Mouse (Mus musculus) testis, adult 2 months (tissue): ENCODE measurements around the gene Milr1.

Source experiments
- CTCF ChIP-seq: fragments of 200-500 bp; IDR thresholded peaks from 2 replicates; pipeline ENCODE4 v1.5.1; 2012; ENCODE audit warnings: low read depth, mild to moderate bottlenecking, inconsistent platforms, low read length, moderate library complexity; ENCODE audit not compliant: control insufficient read depth, insufficient read depth, insufficient replicate concordance
- POLR2A ChIP-seq: fragments of 200-500 bp; IDR thresholded peaks from 2 replicates; pipeline ENCODE4 v1.6.1; 2012; ENCODE audit warnings: low read depth, mild to moderate bottlenecking, inconsistent platforms, low read length, moderate library complexity; ENCODE audit not compliant: control insufficient read depth

DNA sequence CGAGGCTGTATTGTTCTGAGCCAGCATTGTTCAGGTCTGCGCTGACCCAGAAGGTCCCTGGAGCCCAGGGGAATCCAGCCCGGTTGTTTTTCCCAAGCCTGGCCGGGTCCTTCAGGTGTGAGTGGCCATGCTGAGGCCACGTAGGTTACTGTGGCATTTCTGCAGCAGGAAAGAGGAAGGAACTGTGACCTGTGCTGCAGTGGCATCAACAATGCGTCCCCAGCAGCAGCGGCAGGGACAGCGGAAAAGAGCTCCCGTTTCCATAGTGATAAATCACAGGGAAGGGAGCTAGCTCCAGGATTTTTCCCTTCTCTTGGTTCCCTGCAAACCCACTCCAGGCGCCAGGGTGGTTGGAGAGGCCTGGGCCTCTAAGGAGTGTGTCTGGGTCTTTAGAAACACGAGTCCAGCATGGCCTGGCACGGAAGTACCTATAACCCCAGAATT is 13.8 kb upstream of the Milr1 start:
- TF ChIP-seq POLR2A (no peak), CTCF (no peak)
